Mouse (Mus musculus) telencephalon, adult 2 months (tissue): ENCODE results near the gene Sgce.
"Not testable (repeated sequence)": the region's sequence is repeated elsewhere in the genome, so short reads cannot be mapped to it uniquely, and the experiment has no call there.

Experiments used
- DNase-seq: peaks from one replicate; pipeline ENCODE4 v3.0.0-alpha.2; 2011; ENCODE audit warnings: low read depth, low spot score

The Sgce gene

DNA sequence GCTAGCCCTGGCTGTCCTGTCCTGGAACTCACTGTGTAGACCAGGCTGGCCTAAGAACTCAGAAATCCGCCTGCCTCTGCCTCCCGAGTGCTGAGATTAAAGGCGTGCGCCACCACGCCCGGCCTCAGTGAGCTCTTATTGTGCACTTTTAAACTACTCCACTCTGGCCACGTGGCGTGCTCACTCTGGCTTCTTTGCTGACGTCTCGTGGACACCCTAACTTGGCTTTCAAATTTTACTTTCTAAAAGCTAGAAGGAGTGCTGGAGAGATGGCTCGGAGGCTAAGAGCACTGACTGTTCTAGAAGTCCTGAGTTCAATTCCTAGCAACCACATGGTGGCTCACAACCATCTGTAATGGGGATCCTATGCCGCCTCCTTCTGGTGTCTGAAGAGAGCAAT, 93.3 kb downstream of the Sgce start:
- DNase-seq = not testable (repeated sequence)

DNA sequence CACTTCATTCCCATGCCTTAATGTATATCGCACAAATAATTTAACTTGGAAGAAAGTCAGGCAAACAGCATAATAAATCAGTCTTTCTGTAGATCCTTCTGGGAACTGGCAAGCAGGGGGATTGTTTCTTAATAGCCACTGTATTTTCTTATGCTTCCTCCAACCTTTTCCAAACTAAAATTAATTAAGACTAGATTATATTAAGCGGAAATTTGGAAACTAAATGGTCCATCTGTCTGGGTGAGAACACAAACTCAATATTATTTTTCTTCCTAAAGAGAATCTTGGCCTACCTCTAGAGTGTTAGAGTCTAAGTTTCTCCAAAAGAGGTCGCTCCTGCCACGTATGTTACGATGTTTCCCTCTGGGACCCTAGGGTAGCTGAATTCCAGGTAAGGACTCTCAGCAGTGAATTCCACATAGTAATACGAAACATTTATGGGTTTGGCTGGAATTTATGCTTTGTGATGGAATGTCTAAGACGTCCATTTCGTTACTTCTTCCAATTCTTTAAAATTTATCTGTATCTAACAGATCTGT, 94.3 kb downstream of the Sgce start:
- no peak for DNase-seq

DNA sequence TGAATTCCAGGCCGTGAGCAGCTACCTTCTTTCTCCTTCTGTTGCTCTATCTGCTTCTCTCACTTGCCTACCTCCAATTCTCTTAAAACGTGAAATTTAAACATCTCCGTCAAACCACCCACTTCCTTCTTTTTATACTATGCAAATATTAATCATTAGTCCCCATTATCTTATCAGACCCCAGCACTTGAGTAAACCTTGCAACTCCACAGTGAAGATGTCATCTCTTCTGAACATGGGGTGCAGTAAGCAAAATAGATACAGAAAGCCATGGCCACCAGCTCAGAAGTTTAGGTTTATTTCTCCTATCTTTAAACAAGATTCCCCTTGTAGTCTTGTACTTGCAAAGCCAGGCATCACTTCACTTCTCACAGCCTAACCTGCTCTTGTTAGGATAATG, 99.7 kb downstream of the Sgce start:
- no peak for DNase-seq

DNA sequence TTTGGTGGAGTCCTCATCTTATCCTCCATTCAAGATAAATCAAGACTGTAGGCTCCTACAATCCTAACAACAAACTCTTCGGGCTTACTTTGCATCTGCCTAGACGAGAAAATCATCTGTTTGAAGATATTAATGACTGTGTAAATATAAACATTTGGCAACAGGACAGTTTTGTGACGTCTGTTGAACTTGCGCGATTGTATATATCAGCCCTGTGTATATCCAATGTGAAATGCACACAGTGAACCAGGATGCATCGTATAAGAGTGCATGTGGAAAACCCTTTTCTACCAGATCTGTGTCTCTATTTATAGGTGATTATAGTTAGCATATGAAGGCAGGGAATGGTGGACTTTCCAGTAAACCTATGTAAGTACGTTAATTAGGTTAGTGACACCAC, 104.9 kb downstream of the Sgce start:
- no peak for DNase-seq

DNA sequence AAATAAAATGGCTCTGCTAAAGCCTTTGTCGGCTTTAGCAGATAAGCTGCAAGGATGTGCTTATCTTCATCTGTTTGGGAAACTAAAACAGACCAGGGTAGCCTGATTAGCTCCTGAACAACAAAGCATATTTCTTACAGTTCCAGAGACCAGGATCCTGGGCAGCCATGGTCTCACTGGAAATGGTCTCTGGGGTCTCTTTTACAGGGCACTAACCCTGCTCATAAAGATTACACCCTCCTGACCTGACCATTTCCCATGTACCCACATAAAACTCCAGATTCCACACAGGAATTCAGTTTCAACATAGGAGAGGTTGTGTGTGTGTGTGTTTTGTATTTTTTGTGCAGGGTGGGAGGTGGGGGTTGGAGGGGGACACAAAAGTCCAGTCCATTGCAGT, 112.2 kb downstream of the Sgce start:
- no peak for DNase-seq

DNA sequence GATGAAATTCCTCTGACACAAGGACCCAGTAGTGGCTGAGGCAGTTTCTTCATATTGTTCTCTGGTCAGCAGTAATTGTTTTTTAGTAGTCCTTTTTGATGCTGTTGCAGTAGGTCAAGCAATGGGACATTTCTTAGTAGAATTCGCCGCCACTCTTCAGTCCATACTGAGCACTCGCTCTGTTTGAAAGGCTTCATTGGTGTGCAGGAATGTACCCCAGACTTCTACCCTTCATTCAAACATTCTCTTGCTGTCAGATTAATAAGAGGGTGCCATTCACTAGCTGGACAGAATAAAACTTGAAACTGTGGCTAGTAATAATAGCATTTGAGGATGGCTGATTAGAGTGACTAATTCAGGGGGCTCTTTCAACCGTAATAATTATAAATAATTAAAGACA, 113.8 kb downstream of the Sgce start:
- DNase-seq = no peak

DNA sequence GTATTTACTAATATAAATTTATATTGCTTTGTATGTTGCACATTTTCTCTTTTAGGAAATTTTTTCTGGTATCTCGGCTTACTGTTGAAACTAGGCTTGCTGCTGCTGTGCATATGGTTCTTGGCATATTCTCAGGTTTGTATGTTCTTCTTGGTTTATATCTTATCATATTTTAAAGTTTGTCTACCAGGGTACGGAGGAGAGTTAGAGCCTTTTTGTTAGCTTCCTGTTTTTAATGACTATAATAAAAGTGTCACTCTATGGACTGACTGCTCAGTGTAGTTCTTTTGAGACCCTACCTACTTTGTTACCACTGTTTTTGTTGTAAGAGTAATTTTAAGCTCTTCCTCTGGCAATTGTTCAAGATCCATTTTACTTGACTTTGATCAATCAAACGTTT, 115.5 kb downstream of the Sgce start:
- DNase-seq = no peak
